Mouse (Mus musculus) right cerebral cortex, postnatal 10 days (tissue): ENCODE data around the gene Agbl4.

Source experiments
- DNase-seq, 2 experiments: peaks; one replicate each; pipeline ENCODE4 v3.0.0; 2021; ENCODE audit warnings: low spot score in 2 of 2

Gene Agbl4

DNA sequence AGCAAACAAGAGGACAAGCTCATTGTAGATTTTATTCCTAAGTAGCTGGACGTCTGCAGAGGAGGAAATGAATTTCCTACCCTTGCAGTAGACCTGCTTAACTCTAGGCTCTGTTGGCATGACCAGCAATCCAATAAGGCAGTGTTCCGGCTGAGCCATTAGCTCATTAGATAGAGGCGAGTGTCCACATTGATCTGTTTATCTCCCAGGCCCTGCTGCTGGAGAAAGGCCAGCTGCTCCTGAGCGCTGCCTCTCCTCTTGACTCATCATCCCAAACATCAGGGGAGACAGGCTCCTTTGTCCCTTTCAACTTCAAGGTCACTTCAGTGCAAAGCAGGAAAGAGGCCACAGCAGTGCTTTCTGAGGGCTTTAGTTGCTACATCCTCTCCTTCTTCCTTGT, 858.0 kb downstream of the Agbl4 start:
- DNase-seq, result no peak

DNA sequence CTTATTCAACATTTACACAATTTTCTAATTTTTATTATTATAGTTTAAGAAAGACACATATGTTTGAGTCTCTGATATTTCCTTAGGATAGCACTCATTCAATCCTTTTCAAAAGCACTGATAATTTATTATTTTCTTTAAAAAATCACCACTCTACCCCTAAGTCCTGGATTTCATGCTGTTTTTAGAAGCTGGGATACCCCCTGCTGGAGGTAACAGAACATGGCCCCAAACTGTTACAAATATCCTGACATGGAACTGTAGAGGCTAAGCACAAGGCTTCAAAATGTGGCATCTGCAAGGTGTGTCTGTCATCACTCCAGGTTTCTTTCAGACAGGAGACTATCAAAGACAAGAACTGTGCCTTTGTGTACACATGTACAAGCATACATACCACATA, 859.5 kb downstream of the Agbl4 start:
- DNase-seq, result no peak

DNA sequence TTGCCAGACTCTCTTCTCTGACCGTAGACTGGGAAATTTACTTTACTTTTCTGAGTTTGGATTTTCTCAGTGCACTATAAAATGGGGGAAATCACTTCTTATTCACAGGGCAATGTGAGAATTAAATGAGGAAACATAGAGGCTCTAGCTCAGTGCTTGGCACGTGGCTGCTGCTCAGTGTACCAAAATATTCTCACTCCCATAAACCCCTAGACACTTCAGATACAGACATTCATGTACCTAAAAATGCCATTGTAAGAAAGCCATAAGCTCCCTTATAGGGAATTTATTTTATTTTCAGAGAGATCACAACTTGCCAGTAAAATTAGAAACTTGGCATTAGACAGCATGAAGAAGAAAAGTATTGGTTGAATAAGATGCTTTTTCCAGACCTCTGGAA, 883.5 kb downstream of the Agbl4 start:
- DNase-seq, result no peak

DNA sequence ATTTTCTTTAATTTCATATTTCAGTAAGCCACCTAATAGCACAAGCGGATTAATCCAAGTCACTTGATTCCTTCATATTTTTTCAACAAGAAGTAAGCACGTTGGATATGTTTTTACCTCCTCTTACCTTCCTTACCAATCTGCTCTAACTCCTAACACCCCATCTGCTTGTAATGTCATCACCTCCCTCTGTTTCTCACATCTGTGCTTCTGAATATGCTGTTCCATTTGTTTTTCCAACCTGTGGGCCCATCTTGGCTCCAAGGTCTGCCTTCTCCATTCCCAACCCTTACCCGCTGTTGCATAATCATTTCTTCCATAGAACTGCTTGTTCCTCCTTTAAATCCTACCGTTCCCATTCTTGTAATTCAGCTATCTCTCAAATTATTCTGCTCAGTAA, 884.4 kb downstream of the Agbl4 start:
- no peak for DNase-seq

DNA sequence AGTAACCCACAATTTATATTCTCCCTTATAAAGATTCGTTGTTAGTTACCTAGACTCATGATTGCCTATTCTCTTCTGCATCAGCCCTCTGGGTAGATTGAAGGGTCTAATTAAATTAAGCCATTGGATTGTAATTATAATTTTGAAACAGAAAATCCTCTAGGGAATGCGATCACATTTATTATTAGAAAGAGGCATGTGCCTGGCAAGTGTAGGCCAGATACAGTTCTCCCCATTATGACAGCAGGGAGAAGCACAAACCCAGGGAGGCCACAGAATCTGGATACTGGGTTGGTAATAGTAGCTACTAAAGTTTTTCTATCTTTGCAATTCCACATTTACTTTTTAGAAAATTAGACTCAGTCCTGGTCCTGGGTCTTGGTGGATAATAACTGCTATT, 887.2 kb downstream of the Agbl4 start:
- DNase-seq, result no peak

DNA sequence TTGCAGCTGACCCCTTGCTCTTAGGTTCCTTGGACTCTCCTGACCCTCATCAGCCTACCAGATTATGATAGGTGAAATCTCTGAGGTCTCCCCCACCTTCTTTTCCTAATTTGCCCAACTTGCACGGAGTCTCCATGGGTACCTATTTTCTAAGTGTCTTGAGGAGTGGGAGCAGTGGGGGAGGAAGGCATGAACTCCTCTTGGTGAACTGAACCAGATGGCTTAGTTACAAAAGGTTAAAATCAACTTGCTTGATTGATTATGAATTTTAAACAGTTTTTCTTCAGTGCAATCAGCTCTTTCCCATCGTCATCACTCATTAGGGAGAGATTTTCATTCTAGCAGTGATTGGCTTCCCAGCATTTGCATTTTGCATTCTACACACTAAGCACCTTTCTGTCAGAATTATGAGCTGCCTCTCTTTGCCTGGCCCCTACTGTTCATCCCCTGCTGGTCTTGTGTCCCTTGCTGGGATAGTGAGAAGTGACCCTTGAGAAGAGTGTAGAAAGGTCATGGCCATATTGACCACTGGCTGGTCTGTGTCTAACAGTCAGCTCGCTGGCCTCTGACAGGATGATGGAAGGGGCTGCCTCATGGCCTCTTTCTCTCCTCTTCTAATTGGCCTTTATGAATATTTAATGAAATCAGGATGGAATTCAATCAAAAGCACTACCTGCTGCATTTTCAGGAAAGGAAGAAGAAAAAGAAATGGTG, 897.2 kb downstream of the Agbl4 start:
- DNase-seq, result no peak

DNA sequence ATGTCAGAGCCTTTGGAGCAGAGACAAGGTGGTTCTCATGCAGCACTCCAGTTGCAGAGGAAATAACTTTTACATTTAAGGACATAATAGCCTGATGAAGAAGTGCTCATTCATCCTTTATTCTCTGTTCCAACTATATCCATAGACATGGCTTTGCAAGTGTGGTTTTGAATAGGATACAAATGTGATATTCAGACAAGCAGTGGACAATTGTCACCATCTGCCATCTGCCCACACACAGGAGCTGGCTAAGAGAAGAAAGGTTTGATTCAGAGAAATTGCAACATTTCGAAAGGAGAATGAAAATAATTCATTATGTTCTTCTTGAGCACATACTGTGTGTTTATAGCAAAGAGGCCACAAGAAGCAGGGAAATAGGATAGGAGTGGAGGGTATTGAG, 909.1 kb downstream of the Agbl4 start:
- DNase-seq, result no peak

DNA sequence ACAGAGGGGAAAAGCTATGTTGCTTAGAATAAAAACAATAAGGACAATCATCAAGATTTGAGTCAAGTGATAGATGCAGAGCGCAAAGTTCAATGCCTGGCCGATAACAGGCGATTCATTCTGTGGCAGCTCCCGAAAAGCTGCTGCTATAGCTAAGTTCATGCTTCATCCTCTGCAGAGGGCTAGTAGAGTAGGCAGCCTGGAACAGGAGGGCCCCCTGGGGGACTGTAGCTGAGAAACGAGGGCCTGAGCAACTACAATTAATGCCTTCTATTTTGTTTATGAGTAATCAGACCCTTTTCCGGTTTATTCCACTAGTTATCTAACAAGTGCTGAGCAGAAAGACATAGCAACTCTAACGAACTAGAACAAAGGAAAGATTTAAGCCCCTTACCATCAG, 909.7 kb downstream of the Agbl4 start:
- no peak for DNase-seq

DNA sequence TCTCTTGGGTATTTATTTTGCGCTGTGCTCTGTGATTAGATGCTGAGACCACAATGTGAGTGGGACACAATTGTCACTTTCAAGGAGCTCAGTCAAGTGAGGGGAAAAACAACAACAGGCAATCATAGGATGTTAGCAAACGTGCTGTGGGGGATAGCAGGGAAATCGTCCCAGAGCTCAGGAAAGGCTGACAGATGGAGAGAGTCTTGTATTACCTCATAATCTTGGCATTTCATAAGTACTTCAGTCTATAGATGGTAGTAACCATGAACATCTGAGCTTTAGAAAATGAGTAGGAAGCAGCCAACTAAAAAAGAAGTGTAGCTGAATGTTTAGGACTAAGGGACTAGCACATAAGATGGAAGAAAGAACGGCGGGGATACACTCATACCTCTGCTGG, 910.2 kb downstream of the Agbl4 start:
- peak in 1 of 2 experiments; percentile 36 for DNase-seq

DNA sequence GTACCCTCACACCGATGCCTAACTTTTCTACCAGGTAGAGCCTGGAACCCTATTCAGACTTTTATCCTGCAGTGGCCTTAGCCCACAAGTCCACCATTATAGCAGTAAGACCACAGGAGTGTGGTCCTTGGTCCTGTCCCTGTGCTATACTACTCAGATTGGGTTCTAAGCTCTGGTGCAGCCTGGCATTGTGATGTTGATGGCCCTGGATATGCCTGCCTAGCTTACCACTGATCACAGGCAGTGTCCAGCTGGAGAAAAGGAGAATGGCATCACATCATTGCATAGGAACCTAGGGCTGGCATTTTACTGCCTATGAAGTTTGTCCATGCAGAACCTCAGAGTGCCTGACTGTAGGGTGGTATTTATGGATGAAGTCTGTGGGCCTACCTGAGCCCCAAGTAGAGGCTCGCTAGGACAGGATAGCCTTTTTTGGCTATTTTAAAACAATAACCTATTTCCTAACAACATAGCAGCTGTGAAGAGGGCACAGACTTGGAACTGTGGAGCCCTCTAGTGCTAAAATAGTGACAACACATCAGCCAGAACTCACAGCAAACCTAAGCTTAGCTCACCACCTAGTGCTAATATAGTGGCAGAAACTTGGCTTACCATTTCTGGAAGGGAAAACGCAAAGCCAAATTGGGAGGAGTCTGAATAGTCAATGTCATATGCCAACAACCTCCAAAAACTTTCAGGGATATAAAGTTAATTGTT, 911.3 kb downstream of the Agbl4 start:
- DNase-seq, result no peak

DNA sequence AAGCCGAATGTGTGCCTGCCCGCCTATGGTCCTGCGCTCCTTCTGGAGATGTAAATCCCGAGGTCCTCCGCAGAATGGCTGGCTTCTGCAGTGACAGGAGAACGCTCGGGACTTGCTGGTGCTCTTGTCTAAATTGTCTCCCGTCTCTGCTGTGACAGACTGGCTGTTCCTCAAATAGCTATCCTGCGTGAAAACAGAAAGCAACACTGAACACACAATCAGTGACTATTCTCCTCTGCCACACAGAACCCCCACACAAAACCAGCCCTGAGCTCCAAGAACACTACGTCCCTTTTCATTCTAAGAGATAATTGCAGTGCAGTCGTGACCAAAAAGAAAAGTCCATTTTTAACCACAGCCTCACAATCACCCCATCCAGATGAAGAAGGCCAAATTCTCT, 929.6 kb downstream of the Agbl4 start:
- peak; percentile 68 to 81 for DNase-seq

DNA sequence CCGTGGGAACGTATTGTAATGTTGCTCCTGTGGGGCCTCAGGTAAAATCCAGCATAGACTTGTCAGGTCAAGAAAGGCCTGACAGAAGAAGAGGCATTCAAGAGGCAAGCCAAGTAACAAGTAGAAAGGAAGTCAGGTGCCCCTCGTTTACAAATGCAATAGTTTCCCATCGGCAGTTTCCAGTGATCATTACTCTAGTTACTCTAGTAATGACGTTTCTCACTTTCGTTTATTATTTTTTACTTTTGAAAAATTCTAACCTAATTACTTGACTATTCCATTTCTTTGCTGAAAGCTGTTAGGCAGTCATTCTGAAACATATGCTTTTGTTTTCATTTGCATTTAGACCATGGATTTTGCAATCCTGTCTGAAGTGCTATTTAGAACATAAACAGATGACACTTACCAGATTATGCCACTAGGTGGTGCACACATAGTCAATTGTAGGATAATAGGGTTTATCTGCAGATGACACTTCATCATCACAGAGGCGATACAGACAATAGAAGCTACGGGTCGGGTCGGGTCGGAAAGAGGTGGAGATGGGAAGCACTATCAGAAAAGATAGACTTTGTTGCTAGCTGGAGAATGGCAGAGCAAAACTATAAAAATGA, 930.4 kb downstream of the Agbl4 start:
- no peak for DNase-seq

DNA sequence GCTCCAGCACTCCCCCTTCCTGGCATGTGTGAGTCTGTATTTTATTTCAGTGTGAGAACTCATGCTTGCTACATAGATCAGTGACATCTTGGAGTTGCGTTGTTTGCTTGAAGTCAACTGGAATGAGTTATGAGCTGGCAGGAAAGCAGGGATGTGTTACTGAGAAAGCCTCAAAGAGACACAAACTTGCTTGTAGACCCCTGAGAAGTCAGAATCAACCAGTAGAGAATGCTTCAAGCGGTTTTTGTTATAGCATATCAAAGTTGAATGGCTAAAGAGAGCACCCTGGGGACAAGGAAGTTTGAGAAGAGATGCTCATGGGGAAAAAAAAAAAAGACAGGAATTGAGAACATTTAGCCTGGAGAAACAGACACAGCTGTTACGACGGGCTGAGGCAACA, 932.0 kb downstream of the Agbl4 start:
- no peak for DNase-seq

DNA sequence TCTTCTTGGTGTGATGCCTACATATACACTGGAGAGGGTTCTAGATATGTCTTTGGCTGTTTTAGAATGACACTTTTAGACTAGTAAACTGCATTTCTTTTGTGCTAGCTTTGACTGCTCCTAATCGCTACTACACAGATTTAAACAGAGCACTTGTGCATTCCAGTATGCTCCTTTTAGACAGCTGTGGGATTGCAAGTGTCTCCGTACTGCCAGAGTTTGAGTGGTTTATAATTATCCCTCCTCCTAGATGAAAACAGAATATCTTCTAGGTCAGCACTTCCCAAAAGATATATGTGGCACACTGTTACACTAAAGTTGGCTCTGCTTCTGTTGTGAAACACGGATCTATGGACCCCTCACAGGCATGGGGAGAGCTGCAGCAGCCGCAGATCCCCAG, 935.4 kb downstream of the Agbl4 start:
- DNase-seq, result no peak

DNA sequence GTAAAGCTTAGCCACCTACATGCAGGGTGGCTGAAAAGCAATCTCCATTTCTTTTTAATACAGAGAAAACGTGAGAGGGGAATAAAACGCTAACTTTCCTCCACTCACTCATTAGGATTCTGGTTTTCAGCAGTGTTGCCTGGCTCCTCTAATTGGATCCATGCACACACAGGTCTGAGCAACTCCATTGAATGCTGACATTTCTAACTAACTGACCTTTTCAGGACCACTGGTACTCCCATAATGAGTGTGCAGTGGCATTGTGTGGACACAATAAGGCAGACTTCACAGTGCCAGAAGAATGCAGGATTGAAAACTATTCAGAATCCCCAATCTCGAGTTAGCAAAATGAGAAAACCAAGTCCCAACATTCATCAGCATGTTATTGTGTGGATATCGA, 952.5 kb downstream of the Agbl4 start:
- no peak for DNase-seq

DNA sequence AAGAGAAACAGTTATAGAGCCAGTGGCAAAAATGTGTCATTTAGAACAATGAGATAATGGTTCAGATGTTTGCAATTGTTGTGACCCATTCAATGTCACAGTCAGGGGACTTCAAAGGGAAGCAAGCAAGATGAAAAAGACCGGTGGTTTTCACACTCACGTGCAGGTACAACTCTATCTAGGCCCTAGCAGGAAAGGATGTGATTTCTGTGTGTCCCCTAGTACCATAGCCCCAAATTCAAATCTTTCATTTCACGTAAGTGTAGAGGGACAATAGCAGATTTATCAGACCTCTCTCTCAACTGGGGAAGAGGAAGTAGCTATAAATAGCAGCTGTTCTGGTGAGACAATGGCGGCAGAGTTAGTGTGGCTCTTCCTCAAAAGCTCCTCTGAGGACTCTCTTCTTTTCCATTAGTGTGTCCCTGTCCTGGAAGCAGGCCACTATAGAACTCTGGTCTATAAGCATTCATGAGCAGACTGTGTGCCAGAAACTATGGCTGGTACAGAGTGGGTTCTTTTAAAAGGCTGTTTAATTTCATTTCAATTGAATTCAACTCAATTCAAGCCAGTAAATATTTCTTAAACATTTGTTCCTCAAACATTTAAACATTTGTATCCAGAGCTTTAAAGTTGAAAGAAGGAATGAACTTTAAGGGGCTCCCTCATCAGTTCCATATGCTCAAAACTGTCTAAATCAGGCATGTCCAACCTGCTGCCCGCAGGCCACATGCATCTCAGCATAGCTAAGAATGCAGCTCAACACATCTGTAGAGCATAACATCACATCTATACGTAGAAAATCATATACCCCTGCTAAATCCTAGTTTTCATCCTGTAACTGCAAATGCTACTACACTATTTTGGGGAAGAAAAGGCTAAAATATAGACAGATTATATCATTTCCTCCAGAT, 953.4 kb downstream of the Agbl4 start:
- DNase-seq, result no peak

DNA sequence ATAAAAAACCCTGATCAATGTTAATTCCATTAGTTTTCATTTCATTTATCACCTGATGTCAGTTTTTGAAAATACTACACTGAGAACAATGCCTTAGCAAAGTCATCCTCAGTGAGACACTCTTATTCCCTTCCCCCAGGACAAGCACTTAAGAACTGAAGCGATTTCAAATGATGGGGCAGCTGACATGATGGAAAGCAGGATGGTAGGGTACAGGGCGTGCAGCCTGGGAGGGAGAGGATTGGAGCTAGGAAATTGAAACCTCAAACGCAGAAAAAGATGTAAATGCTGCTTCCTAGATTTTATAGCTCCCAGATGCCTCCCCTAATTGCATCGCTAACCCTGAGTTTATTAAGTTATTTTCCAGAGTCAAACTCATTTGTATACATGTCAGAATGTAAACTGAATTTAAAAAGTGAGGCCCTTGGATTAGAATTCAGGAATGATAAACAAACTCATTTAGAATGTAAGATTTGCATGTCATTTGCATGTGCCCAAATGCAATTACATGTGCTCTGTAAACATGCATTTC, 959.2 kb downstream of the Agbl4 start:
- DNase-seq, result no peak

DNA sequence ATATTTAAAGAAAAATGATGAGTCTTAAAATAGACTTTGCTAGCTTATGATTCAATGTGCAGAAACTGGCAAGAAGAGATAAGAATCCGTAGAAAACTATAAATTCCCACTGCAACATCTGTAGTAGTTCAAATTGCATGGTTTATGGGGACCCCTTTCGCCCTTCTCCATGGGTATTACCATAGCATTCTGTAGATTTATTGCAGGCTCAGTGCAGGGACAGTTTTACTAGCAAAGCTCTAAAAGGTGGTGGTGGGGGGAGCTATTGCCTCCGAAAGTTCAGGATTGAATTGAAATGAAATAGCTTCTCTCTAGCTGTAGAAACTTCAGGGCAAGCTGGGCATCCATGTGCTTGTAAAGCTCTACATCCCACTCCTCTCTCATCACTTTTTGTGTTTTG, 959.7 kb downstream of the Agbl4 start:
- no peak for DNase-seq

DNA sequence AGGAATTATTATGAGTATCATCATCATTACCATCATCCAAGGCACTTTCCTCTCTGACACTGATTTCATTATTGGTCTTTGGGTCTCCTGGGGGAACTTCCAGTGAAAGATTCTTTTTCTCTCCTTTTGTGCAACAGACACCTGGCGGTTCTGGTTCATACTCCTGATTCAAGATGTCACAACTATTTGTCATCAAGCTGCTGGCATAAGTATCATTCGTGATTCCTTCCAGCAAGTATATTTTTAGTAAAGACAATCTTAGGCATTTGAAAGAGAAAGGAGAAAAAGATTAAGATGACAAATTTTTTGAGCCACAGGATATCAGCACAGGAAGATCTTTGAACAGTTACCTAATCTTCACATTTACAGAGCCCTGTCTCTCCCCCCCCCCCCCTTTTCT, 966.7 kb downstream of the Agbl4 start:
- DNase-seq, result no peak

DNA sequence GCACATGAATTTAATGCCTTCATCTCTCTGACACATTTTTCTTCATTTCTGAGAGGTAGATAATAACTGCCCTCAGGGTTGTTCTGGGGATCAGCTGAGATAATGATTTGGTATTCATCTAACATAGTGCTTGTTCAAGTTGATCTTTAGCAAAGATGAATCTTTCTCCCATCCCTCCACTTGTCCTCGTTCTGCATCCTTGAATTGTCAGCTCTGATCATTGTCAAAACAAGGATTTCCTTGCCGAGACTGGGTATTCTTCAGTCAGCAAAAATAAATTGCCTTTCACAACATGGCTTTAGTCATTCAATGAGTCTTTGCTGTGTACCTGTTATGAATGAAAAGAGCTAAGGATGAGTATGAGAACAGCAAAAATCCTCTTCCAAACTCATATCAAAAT, 970.3 kb downstream of the Agbl4 start:
- no peak for DNase-seq

DNA sequence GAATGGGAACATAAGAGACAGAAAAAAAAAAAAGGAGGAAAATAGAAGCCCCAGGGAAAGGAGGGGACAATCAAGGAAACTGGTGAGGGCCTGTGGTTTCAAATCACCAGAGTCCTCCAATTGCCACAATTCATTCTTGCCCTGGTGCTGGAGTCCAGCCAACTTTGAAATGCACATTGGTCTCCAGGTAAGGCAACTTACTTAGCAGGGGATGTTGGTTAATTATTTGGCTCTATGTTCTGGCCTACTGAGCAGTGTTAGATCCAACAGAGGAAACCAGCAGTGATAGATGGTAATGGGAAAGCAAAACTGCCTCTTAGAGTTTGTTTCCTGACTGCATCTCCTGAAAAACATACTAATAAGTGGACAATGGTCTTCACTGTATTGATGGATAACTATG, 979.7 kb downstream of the Agbl4 start:
- DNase-seq, result no peak

DNA sequence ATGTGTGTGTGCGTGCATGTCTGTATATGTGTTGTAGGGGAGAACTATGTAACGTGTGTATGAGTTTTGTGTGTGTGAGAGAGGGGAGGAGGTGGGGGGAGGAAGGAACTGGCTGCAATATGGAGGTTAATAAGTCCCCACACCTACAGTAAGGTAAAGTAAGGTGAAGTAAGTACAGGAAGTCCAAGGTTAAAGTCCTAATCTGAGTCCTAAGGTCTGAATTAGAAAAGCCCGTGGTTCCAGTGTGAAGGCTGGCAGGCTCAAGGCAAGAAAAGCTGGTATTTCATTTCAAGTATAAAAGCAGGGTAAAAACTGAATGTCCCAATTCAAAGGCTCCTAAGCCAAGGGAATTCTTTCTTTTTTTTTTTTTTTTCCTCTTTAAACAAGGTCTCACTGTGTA, 980.6 kb downstream of the Agbl4 start:
- no peak for DNase-seq
